Mouse (Mus musculus): ENCODE measurements around the gene Hoxc12.

Gene Hoxc12

GRCm38 (mm10) chr15:102937036-102937666, 594 bp downstream of the Hoxc12 start:
- DNase-seq (ENCODE audit: low read depth, low spot score): no peak

DNA sequence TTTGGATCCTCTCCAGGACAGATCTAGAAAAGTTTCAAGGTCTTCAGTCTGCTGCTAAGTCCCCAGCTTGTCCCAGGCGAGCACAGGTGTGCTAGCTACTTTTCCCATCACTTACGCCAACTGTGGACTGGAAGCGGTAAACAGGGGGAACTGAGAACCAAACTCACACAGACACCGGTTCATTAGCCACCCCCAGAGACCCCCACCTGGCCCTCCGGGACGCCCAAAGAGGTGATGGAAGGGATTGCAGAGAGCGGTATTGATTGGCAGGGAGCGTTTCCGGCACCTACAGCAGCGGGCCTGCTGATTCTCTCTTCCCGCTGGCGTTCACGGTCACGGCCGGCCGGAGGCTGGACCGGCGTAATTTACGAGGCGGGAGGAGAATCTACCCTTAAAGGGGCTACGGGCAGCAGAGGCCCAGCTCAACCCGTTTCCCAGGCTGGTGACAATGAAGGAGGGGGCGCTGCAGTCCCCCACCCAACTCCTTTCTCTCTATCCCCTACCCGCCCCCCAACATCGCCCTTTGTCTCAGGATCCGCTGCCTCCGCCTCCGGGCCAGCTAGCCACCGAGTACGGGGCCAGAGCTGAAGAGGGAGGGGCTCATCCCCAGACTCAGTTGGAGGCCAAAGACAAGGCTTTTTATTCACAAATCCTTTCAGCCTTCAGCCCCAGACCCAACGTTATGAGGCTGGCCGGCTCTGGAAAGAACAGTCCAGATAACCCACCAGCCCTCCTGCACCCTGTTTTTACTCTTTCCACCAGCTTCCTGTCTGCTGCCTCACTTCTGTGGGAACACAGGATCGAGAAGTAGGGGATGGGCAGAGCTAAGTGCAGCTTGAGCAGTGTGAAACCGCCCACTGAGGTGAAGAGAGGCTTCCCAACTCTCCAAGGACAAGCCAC, 2.9 kb downstream of the Hoxc12 start:
- no peak for DNase-seq (ENCODE audit: low read depth, low spot score)

- no peak for DNase-seq (ENCODE audit: low read depth, low spot score)
These were observed 6.3 kb downstream of the Hoxc12 start for GRCm38 (mm10) chr15:102942739-102943467.

GRCm38 (mm10) chr15:102943468-102943813, 6.9 kb downstream of the Hoxc12 start:
- DNase-seq (ENCODE audit: low read depth, low spot score): no peak

DNA sequence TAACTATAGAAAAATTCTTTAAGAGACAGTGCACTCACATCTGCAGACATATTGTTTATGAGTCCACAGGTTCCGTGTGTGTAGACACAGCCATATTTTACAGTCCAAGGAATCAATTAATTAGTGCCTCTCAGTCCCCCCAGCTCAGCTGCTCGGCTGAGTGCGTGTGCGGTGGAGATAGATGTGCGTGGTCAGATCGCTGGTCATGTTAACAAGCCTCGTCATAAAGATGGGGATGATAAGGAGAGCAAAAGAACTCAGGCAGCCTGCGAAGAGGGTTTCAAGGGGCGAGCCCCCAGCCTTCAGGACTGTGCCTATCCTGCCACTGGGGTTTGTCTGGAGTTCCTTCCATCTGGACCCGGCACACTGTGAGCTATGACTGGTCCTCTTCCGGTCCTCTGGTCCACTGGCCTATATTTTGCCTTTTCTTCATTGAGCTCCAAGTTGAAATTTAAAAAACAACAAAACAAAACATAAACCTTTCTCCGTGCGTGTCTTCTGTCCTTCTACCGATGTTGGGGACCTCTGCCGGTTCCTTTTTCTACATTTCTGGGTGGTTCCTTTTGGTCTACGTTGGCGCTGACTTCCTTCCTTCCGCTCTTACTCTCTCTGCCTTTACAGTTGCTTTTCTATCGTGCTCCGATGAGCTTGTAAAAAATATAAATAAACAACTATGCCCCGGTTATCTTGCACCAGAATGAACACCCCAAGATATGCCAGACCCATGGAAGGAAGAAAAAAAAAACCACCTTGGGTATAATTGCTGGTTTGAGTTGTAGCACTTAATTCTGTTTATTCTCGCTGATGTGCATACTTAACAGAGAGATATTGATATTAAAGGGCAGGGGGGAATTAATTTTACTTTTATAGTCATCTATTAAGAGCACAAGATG, 8.9 kb downstream of the Hoxc12 start:
- no peak for DNase-seq (ENCODE audit: low read depth, low spot score)

DNA sequence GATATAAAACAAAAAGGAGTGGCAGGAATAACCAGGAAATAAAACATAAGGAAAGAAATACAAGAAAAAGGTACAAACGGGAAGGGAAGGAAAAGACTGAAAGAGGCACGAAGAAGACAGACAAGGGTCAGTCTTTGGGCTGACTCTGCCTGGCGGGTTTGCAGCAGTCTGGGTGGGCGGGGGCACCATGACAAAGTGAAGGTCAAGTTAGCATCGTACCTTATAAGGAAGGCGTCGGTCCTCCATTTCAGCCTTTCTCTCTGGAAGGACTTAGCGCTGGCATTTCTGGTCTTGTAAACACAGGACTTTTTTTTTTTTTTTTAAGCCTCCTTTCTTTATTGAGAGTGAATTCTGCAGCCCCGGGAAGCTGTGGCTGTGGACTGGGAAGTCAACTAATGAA, 10.7 kb downstream of the Hoxc12 start:
- no peak for DNase-seq (ENCODE audit: low read depth, low spot score)

DNA sequence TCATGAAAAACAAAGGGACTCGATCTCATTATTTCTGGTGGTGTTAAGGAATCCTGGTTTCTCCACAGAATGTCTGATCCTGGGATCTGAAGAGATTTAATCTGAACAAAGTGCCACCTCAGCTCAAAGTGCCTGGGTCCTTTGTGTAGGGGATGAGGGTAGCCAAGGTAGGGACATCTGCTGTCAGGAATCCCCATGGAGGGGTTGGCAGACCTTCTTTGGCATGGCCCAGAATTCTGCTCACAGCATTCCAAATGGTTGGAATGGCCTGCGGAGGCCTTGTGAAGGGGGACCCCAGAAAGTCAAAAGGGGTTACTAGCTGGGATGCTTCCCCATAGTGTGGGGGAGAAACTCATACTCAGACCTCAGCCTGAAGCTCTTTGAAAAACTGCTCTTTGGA, 12.3 kb downstream of the Hoxc12 start:
- DNase-seq (ENCODE audit: low read depth, low spot score): no peak

- no peak for DNase-seq (ENCODE audit: low read depth, low spot score)
These were observed 13.1 kb downstream of the Hoxc12 start for GRCm38 (mm10) chr15:102949696-102950095.

GRCm38 (mm10) chr15:102950877-102951276, 14.3 kb downstream of the Hoxc12 start:
- no peak for DNase-seq (ENCODE audit: low read depth, low spot score)

DNA sequence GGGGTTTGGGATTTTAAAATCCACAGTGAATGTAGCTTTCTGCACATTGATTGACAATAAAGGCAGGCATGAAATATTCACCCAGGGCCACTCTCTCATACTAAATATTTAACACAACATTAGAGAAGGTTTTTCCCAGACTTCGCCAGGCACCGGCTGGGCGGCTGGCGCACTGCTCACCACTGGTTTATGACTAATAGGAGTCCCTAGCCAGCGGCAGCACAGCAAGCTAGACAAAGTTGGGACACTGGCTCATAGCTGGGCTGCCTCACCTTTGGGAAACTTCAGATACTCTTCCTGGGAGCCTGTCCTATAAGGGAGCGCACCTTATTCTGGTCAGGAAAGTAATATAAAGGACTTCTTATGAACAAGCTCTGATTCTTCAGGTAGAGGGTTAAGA, 17.0 kb downstream of the Hoxc12 start:
- no peak for DNase-seq (ENCODE audit: low read depth, low spot score)

DNA sequence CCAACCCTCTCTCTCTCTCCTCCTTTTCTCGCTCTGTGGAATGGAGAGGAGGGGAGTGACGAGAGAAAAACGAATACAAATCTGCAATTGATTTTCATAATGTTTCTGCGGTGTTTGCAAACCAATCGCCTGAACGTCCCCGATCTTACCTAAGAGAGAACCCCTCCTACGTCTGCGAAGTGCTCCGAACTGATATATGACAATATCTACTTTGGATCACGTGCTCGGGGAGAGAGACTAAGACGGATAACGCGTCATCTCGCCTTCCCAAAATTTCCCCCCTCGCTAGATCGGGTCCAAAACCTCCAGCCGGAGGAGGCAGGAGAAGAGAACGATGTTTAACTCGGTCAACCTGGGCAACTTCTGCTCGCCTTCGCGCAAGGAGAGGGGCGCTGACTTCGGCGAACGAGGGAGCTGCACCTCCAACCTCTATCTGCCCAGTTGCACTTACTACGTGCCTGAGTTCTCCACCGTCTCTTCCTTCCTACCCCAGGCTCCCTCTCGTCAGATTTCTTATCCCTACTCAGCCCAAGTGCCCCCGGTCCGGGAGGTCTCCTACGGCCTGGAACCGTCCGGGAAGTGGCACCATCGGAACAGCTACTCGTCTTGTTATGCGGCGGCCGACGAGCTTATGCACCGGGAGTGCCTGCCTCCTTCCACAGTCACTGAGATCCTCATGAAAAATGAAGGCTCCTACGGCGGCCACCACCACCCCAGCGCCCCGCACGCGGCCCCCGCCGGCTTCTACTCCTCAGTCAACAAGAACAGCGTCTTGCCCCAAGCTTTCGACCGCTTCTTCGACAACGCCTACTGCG, 17.8 kb downstream of the Hoxc12 start, which contains the start of gene Hoxc11:
Gene Hoxc11 (plus strand): TSS at position 236 of the 815 bp plus-strand sequence.
- no peak for DNase-seq (ENCODE audit: low read depth, low spot score)

- no peak for DNase-seq (ENCODE audit: low read depth, low spot score)
These were observed 18.4 kb downstream of the Hoxc12 start for GRCm38 (mm10) chr15:102955007-102955382.

- no peak for DNase-seq (ENCODE audit: low read depth, low spot score)
These were observed 19.5 kb downstream of the Hoxc12 start for GRCm38 (mm10) chr15:102955833-102956640.

DNA sequence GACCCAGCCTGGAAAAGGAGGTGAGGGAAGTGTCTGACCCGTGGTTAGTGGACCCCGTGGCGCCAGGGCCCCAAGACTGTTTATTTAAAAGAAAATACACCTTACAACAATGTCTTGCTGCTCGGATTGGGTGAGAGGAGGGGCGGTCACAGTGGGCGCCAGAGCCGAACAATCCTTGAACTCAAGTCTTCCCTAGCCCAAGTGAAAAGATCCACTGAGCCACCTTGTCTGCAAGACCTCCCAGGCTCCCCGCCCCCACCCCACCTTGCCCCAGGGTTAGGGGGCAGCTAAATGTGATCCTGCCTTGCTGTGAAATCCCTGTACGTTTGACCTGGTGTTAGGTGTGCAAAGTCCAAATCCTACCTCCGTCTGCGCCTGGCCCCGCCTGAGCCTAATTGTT, 20.3 kb downstream of the Hoxc12 start:
- DNase-seq (ENCODE audit: low read depth, low spot score): no peak

DNA sequence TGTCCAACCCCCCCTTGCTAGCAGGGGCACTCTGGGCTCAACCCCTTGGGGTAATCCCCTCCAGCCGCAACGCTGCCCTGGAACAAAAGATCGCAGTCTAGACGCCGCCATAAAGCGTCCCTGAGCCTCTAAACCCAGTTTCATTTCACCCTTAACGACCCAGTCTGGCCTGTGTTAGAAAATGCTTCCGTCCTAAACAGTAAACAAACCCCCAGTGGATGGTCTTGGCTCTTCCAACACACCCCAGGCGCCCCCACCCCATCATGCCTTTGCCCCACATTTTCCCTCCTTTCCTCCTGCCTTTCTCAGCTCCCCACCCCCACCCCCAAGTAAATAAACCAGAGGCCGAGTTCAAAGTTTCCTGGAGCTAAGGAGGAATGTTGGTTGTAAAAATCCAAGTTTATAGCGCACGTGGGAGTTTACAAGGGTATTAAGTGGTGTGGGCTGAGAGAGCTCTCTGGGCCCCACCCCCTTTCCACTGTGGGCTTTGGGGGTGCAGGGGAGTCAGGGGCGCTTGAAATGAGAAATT, 23.2 kb downstream of the Hoxc12 start:
- no peak for DNase-seq (ENCODE audit: low read depth, low spot score)

- DNase-seq (ENCODE audit: low read depth, low spot score): no peak
These were observed 25.2 kb downstream of the Hoxc12 start for GRCm38 (mm10) chr15:102961728-102962127.

- DNase-seq (ENCODE audit: low read depth, low spot score): no peak
These were observed 25.9 kb downstream of the Hoxc12 start for GRCm38 (mm10) chr15:102962492-102962891.

- DNase-seq (ENCODE audit: low read depth, low spot score): no peak
These were observed 26.7 kb downstream of the Hoxc12 start for GRCm38 (mm10) chr15:102963259-102963658.

Data from brain, embryonic 18.5 days (tissue).